24 mouse cellular contexts compared by ENCODE assay signal in the genomic region with DNA sequence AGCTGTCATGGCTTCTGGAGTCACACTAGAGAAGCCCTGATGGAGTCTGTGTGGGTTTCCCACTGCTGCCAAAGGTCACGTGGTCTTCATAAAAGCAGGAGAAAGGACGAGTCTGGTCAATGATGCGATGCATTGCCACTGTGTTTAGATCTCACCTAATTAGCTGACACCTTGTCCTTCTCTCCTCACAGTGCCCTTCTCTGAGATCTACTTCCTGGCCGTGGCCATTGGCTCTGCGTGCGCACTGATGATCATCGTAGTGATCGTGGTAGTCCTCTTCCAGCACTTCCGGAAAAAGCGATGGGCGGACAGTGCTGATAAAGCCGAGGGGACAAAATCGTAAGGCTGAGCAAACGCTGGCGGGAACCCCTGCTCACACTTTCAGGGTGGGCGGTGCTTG. TPM values are rescaled to one million over a fixed set of nuclear protein-coding genes. Genes with fewer than 3 reads are reported as not detected.
DNase-seq lines count a peak whose midpoint lies in the region; ATAC-seq and TF ChIP-seq lines count a peak whose summit lies in the region.
"Had no signal": no experiment of that assay in that cellular context is flagged by ENCODE, and none has a peak within 500 bp of the region (broad histone marks: within the 10 kb centered on the region; RNA-seq: fewer than 3 reads in every experiment).

No protein-coding gene starts in this region.

- WGBS in heart, embryonic 10.5 days: 86% methylated on average over 16 of the region's 16 CpGs
- 79% methylated on average over 16 of the region's 16 CpGs for WGBS in heart, embryonic 11.5 days (ENCODE audit: insufficient replicate concordance)
- WGBS in stomach, embryonic 16.5 days: 89% methylated on average over 16 of the region's 16 CpGs
- WGBS in stomach, postnatal 0 days: 85% methylated on average over 16 of the region's 16 CpGs
- WGBS in midbrain, embryonic 16.5 days: 93% methylated on average over 16 of the region's 16 CpGs

- H3K9ac ChIP-seq in heart, embryonic 11.5 days (ENCODE audit: low read depth, low read length): no peak overlapping the region
- no peak overlapping the region for H3K9ac ChIP-seq in stomach, embryonic 16.5 days (ENCODE audit: low read length)
- no peak overlapping the region for H3K9ac ChIP-seq in stomach, postnatal 0 days (ENCODE audit: low read length)
- H3K9ac ChIP-seq in midbrain, embryonic 16.5 days (ENCODE audit: low read depth, low read length): no peak overlapping the region
- H3K9ac ChIP-seq: embryonic facial prominence, embryonic 12.5 days; forebrain, embryonic 13.5 days; forebrain, embryonic 15.5 days; forebrain, postnatal 0 days had no signal

- H3K27me3 ChIP-seq in heart, embryonic 10.5 days (ENCODE audit: insufficient read depth, poor library complexity, severe bottlenecking): peaks cover 53% of the 10 kb centered on the region
- peaks cover 31% of the 10 kb centered on the region for H3K27me3 ChIP-seq in heart, embryonic 11.5 days (ENCODE audit: control insufficient read depth, insufficient read depth, low read length)
- no peaks in the 10 kb centered on the region for H3K27me3 ChIP-seq in stomach, embryonic 16.5 days (ENCODE audit: control insufficient read depth, insufficient read depth, low read length)
- no peaks in the 10 kb centered on the region for H3K27me3 ChIP-seq in stomach, postnatal 0 days (ENCODE audit: control insufficient read depth, insufficient read depth, low read length)
- peaks cover 27% of the 10 kb centered on the region for H3K27me3 ChIP-seq in midbrain, embryonic 16.5 days (ENCODE audit: control insufficient read depth, insufficient read depth, low read depth, low read length)
- H3K27me3 ChIP-seq: CH12.LX had no signal

- no peak overlapping the region for H3K4me3 ChIP-seq in heart, embryonic 10.5 days
- no peak overlapping the region for H3K4me3 ChIP-seq in heart, embryonic 11.5 days (ENCODE audit: low read depth, low read length)
- H3K4me3 ChIP-seq in stomach, embryonic 16.5 days (replicated peaks; ENCODE audit: low read length): no peak overlapping the region
- no peak overlapping the region for H3K4me3 ChIP-seq in stomach, postnatal 0 days (ENCODE audit: low read depth, low read length)
- H3K4me3 ChIP-seq in midbrain, embryonic 16.5 days (ENCODE audit: low read depth, low read length): no peak overlapping the region
- H3K4me3 ChIP-seq: embryonic facial prominence, embryonic 10.5 days; embryonic facial prominence, embryonic 12.5 days; forebrain, embryonic 13.5 days; forebrain, embryonic 15.5 days had no signal

- TF ChIP-seq CTCF in stomach, postnatal 0 days (IDR thresholded peaks at IDR 0.05; ENCODE audit: low read depth): no peak

- H3K9me3 ChIP-seq in heart, embryonic 10.5 days: no peaks in the 10 kb centered on the region
- no peaks in the 10 kb centered on the region for H3K9me3 ChIP-seq in heart, embryonic 11.5 days (replicated peaks; ENCODE audit: control insufficient read depth, low read length)
- no peaks in the 10 kb centered on the region for H3K9me3 ChIP-seq in stomach, embryonic 16.5 days (replicated peaks; ENCODE audit: control insufficient read depth, low read length)
- H3K9me3 ChIP-seq in stomach, postnatal 0 days (ENCODE audit: control insufficient read depth, low read length): no peaks in the 10 kb centered on the region
- no peaks in the 10 kb centered on the region for H3K9me3 ChIP-seq in midbrain, embryonic 16.5 days (replicated peaks; ENCODE audit: control insufficient read depth, low read length, poor library complexity, severe bottlenecking)
- H3K9me3 ChIP-seq: embryonic facial prominence, embryonic 10.5 days; embryonic facial prominence, embryonic 12.5 days; forebrain, embryonic 13.5 days; forebrain, embryonic 15.5 days had no signal

- H3K27ac ChIP-seq in heart, embryonic 10.5 days: no peak overlapping the region
- H3K27ac ChIP-seq in heart, embryonic 11.5 days (ENCODE audit: low read depth, low read length): no peak overlapping the region
- peak overlapping the region; percentile 55; the same call in 1 of the 2 replicates for H3K27ac ChIP-seq in stomach, embryonic 16.5 days (ENCODE audit: low read length)
- H3K27ac ChIP-seq in stomach, postnatal 0 days (replicated peaks): no peak overlapping the region
- no peak overlapping the region for H3K27ac ChIP-seq in midbrain, embryonic 16.5 days (ENCODE audit: low read length)
- H3K27ac ChIP-seq: embryonic facial prominence, embryonic 10.5 days; embryonic facial prominence, embryonic 12.5 days; forebrain, embryonic 13.5 days; forebrain, embryonic 15.5 days had no signal

- H3K4me2 ChIP-seq in heart, embryonic 11.5 days: no peak overlapping the region
- H3K4me2 ChIP-seq in stomach, embryonic 16.5 days (ENCODE audit: low read depth, low read length): no peak overlapping the region
- no peak overlapping the region for H3K4me2 ChIP-seq in stomach, postnatal 0 days (replicated peaks; ENCODE audit: low read depth)
- no peak overlapping the region for H3K4me2 ChIP-seq in midbrain, embryonic 16.5 days (ENCODE audit: low read length)
- H3K4me2 ChIP-seq: embryonic facial prominence, embryonic 12.5 days; forebrain, embryonic 13.5 days; forebrain, embryonic 15.5 days had no signal

- H3K36me3 ChIP-seq in heart, embryonic 10.5 days: no peaks in the 10 kb centered on the region
- no peaks in the 10 kb centered on the region for H3K36me3 ChIP-seq in heart, embryonic 11.5 days (ENCODE audit: control insufficient read depth, insufficient read depth, low read length)
- H3K36me3 ChIP-seq in stomach, embryonic 16.5 days (ENCODE audit: control insufficient read depth, insufficient read depth, low read length): no peaks in the 10 kb centered on the region
- no peaks in the 10 kb centered on the region for H3K36me3 ChIP-seq in stomach, postnatal 0 days (ENCODE audit: control insufficient read depth, insufficient read depth, low read length)
- no peaks in the 10 kb centered on the region for H3K36me3 ChIP-seq in midbrain, embryonic 16.5 days (ENCODE audit: control insufficient read depth, insufficient read depth, low read length)
- H3K36me3 ChIP-seq: embryonic facial prominence, embryonic 10.5 days; embryonic facial prominence, embryonic 12.5 days; forebrain, embryonic 15.5 days had no signal

- H3K4me1 ChIP-seq in heart, embryonic 10.5 days: peaks cover 9% of the 10 kb centered on the region
- H3K4me1 ChIP-seq in heart, embryonic 11.5 days (ENCODE audit: control insufficient read depth, insufficient read depth, low read length): peaks cover 9% of the 10 kb centered on the region
- peaks cover 3% of the 10 kb centered on the region; the same call in 1 of the 2 replicates for H3K4me1 ChIP-seq in stomach, embryonic 16.5 days (ENCODE audit: control insufficient read depth, insufficient read depth, low read length)
- H3K4me1 ChIP-seq in stomach, postnatal 0 days (replicated peaks; ENCODE audit: control insufficient read depth, insufficient read depth): no peaks in the 10 kb centered on the region
- H3K4me1 ChIP-seq in midbrain, embryonic 16.5 days (ENCODE audit: control insufficient read depth, insufficient read depth, low read length): no peaks in the 10 kb centered on the region
- H3K4me1 ChIP-seq: forebrain, embryonic 13.5 days; forebrain, embryonic 15.5 days had no signal

- no peak for ATAC-seq in heart, embryonic 11.5 days (replicated peaks; ENCODE audit: insufficient number of reproducible peaks, low FRiP score, low TSS enrichment)
- ATAC-seq in stomach, embryonic 16.5 days (ENCODE audit: insufficient read depth, low FRiP score): no peak
- ATAC-seq in stomach, postnatal 0 days (ENCODE audit: low FRiP score, low TSS enrichment): no peak
- no peak for ATAC-seq in midbrain, embryonic 16.5 days
- ATAC-seq: CD4-positive, CD25-positive, alpha-beta regulatory T cell, adult 4 months; forebrain, embryonic 13.5 days; forebrain, embryonic 15.5 days; forebrain, postnatal 0 days had no signal

- peak; percentile 59 for DNase-seq in heart, embryonic 10.5 days (ENCODE audit: low spot score)
- no peak for DNase-seq in stomach, postnatal 0 days (ENCODE audit: low spot score)
- peak; percentile 65 for DNase-seq in MEL-GATA-1-ER (ENCODE audit: extremely low read depth, low read depth)
- DNase-seq: adrenal gland, adult 2 months; adrenal gland, postnatal 10 days; adrenal gland, postnatal 25 days; B cell, adult 2 months; cerebellum, adult 11-12 months; cerebellum, adult 2 months; cerebellum, adult 9-10 months; cerebellum, postnatal 10 days; cerebellum, postnatal 25 days; forebrain, postnatal 0 days had no signal

- no peak for TF ChIP-seq EP300 in stomach, postnatal 0 days (optimal IDR thresholded peaks at IDR 0.05)

RNA-seq across cellular contexts. Expression of a gene that starts 7.4 kb away (rescaled TPM):
- polyA plus RNA-seq in heart, embryonic 10.5 days (2016; fragmentation: Nextera tagmentation; extraction: Ambion mirVana): 1.1 and 5.5 TPM in 2 replicates
- 0.25 and 1.3 TPM in 2 replicates for polyA plus RNA-seq in heart, embryonic 11.5 days (2014; fragmentation: Nextera tagmentation; extraction: Ambion mirVana)
- polyA plus RNA-seq in stomach, embryonic 16.5 days (2015; fragmentation: Nextera tagmentation; extraction: Ambion mirVana): 46.2 and 59.3 TPM in 2 replicates
- 38.1 and 45.4 TPM in 2 replicates for polyA plus RNA-seq in stomach, postnatal 0 days (2015; fragmentation: Nextera tagmentation; extraction: Ambion mirVana)
- 1.4 TPM in 2 replicates for polyA plus RNA-seq in midbrain, embryonic 16.5 days (2015; fragmentation: Nextera tagmentation; extraction: Ambion mirVana)
- polyA plus RNA-seq: forebrain, embryonic 13.5 days had no signal

RNA-seq across cellular contexts. Expression of a gene that starts 8.0 kb away (rescaled TPM):
- 2.9 and 3.2 TPM in 2 replicates for polyA plus RNA-seq in heart, embryonic 10.5 days (2016; fragmentation: Nextera tagmentation; extraction: Ambion mirVana)
- 1.6 and 1.7 TPM in 2 replicates for polyA plus RNA-seq in heart, embryonic 11.5 days (2014; fragmentation: Nextera tagmentation; extraction: Ambion mirVana)
- polyA plus RNA-seq in stomach, embryonic 16.5 days (2015; fragmentation: Nextera tagmentation; extraction: Ambion mirVana): 15.7 and 24.6 TPM in 2 replicates
- 30.8 and 31.6 TPM in 2 replicates for polyA plus RNA-seq in stomach, postnatal 0 days (2015; fragmentation: Nextera tagmentation; extraction: Ambion mirVana)
- polyA plus RNA-seq in midbrain, embryonic 16.5 days (2015; fragmentation: Nextera tagmentation; extraction: Ambion mirVana): 0.75 and 1.2 TPM in 2 replicates

RNA-seq across cellular contexts. Expression of a gene that starts 32.0 kb away (rescaled TPM):
- polyA plus RNA-seq in heart, embryonic 10.5 days (2016; fragmentation: Nextera tagmentation; extraction: Ambion mirVana): 0.54 and 2.2 TPM in 2 replicates
- 0.31 and 0.36 TPM in 2 replicates for polyA plus RNA-seq in heart, embryonic 11.5 days (2014; fragmentation: Nextera tagmentation; extraction: Ambion mirVana)
- polyA plus RNA-seq in stomach, embryonic 16.5 days (2015; fragmentation: Nextera tagmentation; extraction: Ambion mirVana): 19.0 and 19.7 TPM in 2 replicates
- polyA plus RNA-seq in stomach, postnatal 0 days (2015; fragmentation: Nextera tagmentation; extraction: Ambion mirVana): 3.4 and 3.5 TPM in 2 replicates
- polyA plus RNA-seq in midbrain, embryonic 16.5 days (2015; fragmentation: Nextera tagmentation; extraction: Ambion mirVana): 0.29 and 0.32 TPM in 2 replicates
- polyA plus RNA-seq: forebrain, embryonic 11.5 days; forebrain, embryonic 13.5 days had no signal

RNA-seq across cellular contexts. Expression of a gene that starts 37.5 kb away (rescaled TPM):
- not detected in 2 replicates for polyA plus RNA-seq in heart, embryonic 10.5 days (2016; fragmentation: Nextera tagmentation; extraction: Ambion mirVana)
- not detected in 2 replicates for polyA plus RNA-seq in heart, embryonic 11.5 days (2014; fragmentation: Nextera tagmentation; extraction: Ambion mirVana)
- polyA plus RNA-seq in stomach, embryonic 16.5 days (2015; fragmentation: Nextera tagmentation; extraction: Ambion mirVana): 0.95 and 1.6 TPM in 2 replicates
- polyA plus RNA-seq in stomach, postnatal 0 days (2015; fragmentation: Nextera tagmentation; extraction: Ambion mirVana): 0.18 TPM in 1 of 2 replicates, not detected in the other
- polyA plus RNA-seq in midbrain, embryonic 16.5 days (2015; fragmentation: Nextera tagmentation; extraction: Ambion mirVana): 0.07 TPM in 1 of 2 replicates, not detected in the other
- polyA plus RNA-seq: cortical plate, adult 2 months; embryonic facial prominence, embryonic 10.5 days; embryonic facial prominence, embryonic 12.5 days; forebrain, embryonic 11.5 days; forebrain, embryonic 13.5 days; forebrain, embryonic 15.5 days; forebrain, postnatal 0 days had no signal
